Mouse (Mus musculus) heart, postnatal 4 days (tissue): ENCODE data around the gene Zswim1. TPM values are rescaled to one million over a fixed set of nuclear protein-coding genes. Genes with fewer than 3 reads are reported as not detected.
"Not testable (repeated sequence)": the region's sequence is repeated elsewhere in the genome, so short reads cannot be mapped to it uniquely, and the experiment has no call there.

Experiments
- DNase-seq: peaks from one replicate; pipeline ENCODE4 v3.0.0; 2021
- total RNA-seq, 2 experiments: library from RNA; stranded (reverse); gene quantifications; 2 replicates each; pipeline ENCODE4 v1.2.3; 2021

The Zswim1 gene
- total RNA-seq, 2 experiments from 2014 or later = 5.0 to 5.8 TPM

- DNase-seq = no peak
Measured at GRCm38 (mm10) chr2:164831029-164831428, 8.5 kb downstream of the Zswim1 start.

- DNase-seq = no peak
Measured at GRCm38 (mm10) chr2:164832032-164832747, 9.7 kb downstream of the Zswim1 start.

- peak; percentile 85 for DNase-seq
Measured at GRCm38 (mm10) chr2:164832748-164833301, 10.3 kb downstream of the Zswim1 start, which contains the start of gene Ctsa. Ctsa (plus strand) TSS chr2:164832873.

- DNase-seq = peak; percentile 93
Measured at GRCm38 (mm10) chr2:164833314-164833959, 11.0 kb downstream of the Zswim1 start, which contains the start of gene Neurl2. Neurl2 (minus strand) TSS chr2:164833456.

DNA sequence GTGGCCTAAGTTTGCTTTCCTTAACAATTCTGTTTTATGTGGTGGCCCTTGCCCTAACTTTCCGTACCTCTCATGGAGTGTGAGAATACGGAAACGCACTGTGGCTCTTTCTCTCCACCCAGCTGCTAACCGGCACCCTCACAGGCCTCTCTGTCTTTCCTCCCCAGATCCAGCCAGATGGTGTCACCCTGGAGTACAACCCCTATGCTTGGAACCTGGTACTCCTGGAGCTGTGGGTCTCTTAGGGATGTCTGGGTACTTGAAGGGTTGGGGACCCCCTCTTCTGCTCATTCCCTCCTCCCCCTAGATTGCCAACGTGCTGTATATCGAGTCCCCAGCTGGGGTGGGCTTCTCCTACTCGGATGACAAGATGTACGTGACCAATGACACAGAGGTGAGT lies 12.0 kb downstream of the Zswim1 start:
- DNase-seq = no peak

DNA sequence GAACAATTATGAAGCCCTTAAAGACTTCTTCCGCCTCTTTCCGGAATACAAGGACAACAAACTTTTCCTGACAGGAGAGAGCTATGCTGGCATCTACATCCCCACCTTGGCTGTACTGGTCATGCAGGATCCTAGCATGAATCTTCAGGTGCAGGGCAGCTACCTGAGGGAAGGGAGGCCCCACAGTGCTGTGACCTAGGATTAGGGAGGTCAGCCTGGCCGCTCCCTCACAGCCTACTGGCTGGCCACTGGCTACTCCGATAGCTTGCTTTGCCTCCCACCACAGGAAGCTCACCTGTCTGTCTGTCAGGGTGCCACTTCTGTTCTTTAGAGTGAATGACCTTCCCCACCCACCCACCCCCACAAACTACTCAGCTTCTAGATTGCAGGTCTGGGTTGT lies 12.7 kb downstream of the Zswim1 start:
- DNase-seq = no peak

DNA sequence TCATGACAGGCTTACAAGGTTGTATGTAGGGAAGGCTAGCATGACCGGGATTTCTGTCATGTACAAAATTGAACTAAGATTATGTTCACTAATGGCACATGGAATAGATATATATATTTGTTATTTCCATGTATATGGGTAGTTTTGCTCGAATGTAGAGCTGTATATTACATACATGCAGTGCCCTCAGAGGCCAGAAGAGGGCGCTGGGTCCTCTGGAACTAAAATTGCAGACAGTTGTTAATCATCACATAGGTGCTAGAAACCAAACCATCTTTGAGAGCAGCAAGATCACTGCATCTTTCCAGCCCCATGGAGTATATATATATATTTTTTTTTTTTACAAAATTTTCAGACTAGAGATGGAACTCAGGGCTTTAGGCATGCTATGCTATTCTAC lies 23.3 kb downstream of the Zswim1 start:
- DNase-seq = no peak

DNA sequence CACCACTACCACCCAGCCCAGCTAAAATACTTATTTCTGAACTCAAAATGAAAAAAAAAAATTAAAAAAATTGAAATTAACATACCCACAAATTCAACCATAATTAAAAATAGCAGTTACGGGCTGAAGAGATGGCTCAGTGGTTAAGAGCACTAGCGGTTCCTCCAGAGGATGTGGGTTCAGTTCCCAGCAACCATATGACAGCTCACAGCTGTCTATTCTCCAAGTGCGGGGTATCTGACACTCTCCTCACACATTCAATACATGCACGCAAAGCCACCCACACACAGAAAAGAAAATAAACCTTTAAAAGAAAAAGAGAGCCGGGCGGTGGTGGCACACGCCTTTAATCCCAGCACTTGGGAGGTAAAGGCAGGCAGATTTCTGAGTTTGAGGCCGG lies 27.6 kb downstream of the Zswim1 start:
- DNase-seq = no peak

DNA sequence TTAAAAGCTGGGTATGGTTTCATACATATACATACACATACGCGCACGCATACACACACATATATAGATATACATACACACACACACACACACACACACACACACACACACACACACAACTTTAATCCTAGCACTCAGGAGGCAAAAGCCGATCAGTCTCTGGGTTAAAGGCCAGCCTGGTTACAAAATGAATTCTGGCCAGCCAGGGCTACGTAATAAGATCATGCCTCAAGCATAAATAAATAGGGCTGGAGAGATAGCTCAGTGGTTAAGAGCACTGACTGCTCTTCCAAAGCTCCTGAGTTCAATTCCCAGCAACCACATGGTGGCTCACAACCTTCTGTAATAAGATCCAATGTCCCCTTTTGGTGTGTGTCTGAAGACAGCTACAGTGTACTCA lies 33.1 kb downstream of the Zswim1 start:
- not testable (repeated sequence) for DNase-seq

DNA sequence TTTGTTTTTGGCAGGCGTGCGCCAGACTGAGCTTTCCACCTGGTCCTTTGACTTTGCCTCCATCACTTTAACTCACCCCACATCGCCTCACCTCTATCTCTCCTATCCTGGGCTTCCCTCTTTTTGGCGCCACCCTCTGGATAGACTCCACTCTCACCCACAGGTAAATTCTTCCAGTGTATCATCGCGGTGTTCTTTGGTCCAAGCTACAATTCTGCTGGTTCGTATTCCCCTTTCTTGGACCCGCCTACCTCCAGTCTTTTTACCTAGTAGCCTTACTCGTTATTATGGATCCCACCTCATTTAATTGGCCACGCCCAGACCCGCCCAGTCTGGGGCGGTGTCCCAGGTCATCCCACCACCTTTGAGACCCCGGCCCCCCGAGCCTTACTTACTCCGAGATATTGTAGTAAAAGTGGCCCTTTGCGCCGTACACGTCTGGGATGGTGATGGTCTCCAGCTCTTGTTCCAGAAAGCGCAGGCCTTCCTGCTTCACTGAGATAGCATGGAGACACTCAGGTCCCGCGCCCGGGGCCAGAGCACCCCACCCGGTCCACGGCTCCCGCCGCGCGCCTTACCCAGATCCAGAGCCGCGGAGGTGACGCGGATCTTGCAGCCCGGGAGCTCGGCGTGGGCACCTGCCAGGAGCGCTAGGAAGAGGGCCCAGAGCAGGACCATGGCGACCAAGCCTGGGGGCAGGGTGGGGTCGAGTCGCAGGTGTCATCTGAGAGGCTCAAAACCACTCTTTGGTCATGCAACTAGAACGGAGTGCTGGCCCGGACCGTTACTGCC lies 34.0 kb downstream of the Zswim1 start:
- no peak for DNase-seq

DNA sequence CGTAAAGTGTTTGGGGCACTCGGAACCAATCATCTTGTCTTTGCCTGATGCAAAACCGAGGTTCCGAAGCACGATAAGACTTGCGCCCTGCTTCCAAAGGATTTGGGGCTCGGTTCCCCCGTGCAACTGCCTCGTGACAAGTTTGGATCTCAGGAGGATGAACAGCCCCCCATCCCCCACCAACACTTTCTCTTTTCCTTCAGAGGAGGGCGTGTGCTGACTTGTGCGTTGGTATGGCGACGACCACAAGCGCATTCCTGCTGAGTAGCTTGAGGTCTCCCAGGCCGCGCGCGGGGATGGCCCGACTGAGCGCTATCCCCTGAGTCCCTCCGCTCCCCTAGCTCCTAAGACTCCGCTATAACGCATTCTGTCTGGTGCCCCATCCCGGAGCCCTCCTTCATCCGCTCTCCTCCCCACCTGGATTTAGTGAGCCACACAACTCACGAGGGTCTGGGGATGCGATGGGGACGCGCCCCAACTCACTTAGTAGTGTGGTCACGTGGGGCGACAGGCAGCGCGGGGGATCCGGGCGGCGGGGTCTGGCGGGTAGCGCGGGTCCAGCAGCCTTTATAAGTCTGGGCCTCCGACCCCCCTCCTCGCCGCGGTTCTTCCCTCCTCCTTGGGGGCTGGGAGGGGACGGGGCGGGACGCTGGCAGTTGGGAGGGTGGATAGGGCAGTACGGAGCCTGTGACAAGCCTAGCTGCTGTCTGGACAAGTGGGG lies 34.8 kb downstream of the Zswim1 start, which contains the start of gene Pltp:
Gene Pltp (minus strand): TSS at position 611 of the 721 bp plus-strand sequence.
- DNase-seq = peak; percentile 53

DNA sequence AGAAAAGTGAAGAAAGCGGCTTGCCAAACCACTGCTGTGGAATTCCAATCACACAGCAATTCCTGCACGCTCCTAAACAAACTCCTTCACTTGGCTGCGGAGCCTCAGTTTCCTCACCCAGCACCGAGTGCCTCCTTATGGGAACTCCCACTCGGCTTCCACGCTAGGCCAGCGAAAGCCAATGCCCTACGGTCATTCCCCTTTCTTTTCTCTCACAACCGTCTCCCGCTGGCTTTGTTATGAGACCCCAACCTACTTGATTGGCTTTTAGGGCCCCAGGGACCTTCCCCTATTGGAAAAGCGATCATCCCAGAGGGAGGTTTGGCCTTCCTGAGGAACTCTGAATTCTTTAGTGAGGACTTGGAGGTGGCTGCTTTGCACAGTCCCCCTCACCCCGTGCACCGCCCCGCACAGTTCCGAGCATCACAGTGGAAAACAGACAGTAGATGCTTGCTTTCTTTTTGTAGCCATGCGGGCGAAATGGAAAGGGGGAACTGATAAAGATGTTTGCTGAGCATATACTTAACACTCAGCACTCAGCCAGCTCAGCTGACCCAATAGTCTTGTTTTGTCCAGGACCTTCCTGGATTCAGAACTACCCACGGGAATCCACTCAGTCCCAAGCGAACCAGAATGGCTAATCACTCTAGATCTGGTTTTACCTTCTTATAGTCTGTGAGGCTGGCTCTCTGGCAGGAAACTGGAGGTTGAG lies 35.5 kb downstream of the Zswim1 start:
- DNase-seq = no peak

GRCm38 (mm10) chr2:164859155-164859554 lies 36.7 kb downstream of the Zswim1 start:
- DNase-seq = no peak

GRCm38 (mm10) chr2:164859640-164860432 lies 37.4 kb downstream of the Zswim1 start:
- no peak for DNase-seq

DNA sequence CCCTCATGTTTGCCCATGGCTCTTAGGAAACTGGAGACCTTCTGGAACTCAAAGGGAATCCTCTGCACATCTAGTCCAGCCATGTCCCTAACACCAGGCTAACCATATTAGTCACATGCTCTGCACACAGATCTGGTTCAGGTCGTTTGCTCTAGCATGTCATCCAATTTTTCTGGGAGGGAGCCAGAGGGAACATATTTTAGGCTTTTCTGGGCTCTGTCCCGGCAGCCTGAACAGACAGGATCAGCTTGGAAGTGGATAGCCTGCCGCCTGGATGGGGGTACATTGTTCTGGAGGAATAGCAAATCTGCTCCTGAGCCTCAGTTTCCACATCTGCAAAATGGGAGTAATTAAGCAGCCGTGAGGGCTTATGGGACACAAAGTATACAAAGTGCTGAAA lies 38.6 kb downstream of the Zswim1 start:
- DNase-seq = no peak

GRCm38 (mm10) chr2:164862179-164862861 lies 39.8 kb downstream of the Zswim1 start:
- DNase-seq = peak; percentile 82

GRCm38 (mm10) chr2:164863411-164863810 lies 40.9 kb downstream of the Zswim1 start:
- not testable (repeated sequence) for DNase-seq

DNA sequence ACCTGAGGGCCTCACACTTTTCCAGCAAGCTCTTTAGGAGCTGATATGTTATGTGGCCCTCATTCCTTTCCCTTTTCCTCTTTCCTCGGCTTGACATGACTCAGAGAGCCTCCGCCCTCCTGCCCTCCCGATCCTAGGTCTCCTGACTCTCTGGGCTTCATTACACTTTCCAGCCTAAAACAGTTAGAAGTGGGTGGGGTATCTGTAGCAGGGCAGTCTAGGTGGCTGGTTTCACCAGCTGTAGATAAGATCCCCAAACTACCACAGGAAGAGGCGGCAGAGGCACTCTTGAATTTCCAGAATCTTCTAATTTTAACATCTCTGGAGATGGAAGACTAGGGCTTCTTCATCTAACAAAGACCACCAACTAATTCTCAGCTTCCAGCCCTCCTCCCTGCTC lies 42.1 kb downstream of the Zswim1 start:
- no peak for DNase-seq

DNA sequence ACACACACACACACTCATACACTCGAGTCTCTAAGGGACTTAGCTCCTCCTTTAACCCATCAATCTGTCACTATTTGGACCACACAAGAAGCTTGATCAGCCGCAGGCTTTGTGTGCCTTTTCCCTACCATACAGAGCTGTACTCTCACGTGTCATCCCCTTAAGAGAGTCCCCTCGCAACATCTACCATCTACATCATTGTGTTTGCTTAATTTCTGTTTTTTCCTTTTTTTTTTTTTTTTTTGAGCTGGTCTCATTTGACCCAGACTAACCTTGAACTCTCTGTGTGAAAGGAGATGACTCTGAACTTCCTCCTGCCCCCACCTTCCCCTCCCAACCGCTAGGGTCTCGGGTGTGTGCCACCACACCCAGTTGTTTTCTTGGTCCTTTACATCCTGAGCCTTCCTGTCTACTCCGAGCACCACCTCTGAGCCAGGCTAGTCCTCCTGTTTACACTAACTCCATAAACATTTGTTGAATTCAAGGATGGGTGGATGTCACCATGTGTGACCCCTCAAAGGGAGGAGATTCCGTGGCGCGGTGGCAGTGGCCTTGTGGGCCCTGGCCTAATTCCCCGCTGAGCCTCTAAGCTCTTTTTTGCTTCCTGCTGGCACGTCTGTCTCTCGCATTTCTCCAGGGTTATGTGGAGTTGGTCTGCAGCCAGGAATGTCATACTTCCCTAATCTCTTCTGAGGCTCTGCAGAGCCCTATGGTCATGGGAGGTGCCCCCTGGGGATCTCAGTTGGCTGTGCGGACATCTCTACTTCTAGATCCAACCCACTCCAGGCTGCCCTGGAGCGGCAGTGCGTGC lies 44.5 kb downstream of the Zswim1 start:
- DNase-seq = peak; percentile 91
